Mouse (Mus musculus): ENCODE results near the gene Pdcd11. TPM values are rescaled to one million over a fixed set of nuclear protein-coding genes. Genes with fewer than 3 reads are reported as not detected.

The Pdcd11 gene
- polyA plus RNA-seq, 1 experiment from 2014 or later = 6.1 TPM

DNA sequence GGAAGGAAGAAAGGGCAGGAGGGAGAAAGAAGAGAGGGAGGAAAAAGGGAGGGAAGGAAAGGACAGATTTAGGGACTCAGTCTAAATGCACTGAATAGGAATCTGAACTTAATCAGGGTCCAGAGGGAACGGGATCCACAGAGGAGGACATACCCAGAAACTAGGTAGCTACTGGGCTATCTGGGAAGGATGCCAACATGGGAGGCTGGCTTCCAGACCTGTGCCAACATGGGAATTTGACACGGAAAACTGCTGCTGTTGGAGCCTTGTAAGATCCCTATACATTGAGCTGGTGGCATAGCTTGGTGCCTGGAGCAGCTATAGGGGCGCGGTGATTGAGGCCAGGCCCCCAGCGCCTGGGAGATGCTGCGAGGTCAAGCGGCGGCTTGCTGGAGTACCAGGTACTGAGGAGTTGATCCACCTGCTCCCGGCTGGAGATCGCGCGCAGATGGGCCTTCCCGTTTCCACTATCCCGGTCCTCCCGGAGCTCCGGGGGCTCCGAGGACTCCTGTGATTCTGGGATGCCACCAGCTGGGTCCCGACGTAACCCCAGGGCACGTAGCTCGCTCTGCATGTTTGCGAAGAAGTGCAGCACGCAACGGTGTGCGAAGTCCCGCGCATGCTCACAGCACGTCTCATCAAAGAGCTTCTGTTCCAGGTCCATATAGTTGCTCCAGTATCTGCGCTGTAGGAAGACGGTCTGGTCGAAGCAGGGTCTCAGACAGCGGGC lies 60.9 kb downstream of the Pdcd11 start:
- 21% methylated on average over 32 of the region's 32 CpGs for WGBS (ENCODE audit: insufficient replicate concordance)

DNA sequence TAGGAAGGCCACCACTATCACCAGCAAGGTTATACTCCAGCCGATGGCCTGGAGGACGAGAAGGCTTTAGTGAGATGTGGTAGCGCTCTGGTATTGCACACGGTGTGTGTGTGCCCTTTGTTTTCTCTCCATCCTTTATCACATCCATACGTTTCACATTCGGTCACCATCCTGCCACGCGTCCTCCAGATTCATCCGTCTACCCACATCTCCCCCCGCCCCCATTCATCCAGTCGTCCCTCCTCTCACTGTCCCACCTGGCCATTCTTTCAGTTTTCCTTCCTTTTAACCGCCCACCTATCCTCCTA lies 61.4 kb downstream of the Pdcd11 start:
- peak overlapping the region; percentile 62 for H3K4me2 ChIP-seq
- ATAC-seq (replicated peaks; ENCODE audit: insufficient number of reproducible peaks, low FRiP score, low TSS enrichment) = no peak
- no peaks in the 10 kb centered on the region for H3K9me3 ChIP-seq (replicated peaks; ENCODE audit: control insufficient read depth, low read length)
- H3K4me3 ChIP-seq (ENCODE audit: low read depth, low read length) = peak overlapping the region; percentile 32; the same call in 1 of the 2 replicates
- H3K27ac ChIP-seq (ENCODE audit: low read depth, low read length) = no peak overlapping the region
- H3K4me1 ChIP-seq (ENCODE audit: control insufficient read depth, insufficient read depth, low read length) = 0 out of 2 replicates have a peak, but pooled peaks cover 3% of the 10 kb centered on the region
- H3K27me3 ChIP-seq (ENCODE audit: control insufficient read depth, insufficient read depth, low read length) = peaks cover 3% of the 10 kb centered on the region
- WGBS (ENCODE audit: insufficient replicate concordance) = 58% methylated on average over 12 of the region's 12 CpGs
- no peak overlapping the region for H3K9ac ChIP-seq (ENCODE audit: low read depth, low read length)
- H3K36me3 ChIP-seq (ENCODE audit: control insufficient read depth, insufficient read depth, low read length) = no peaks in the 10 kb centered on the region

More for the DNA sequence above, 60.9 kb downstream of the Pdcd11 start:
- H3K4me3 ChIP-seq (ENCODE audit: low read depth, low read length) = peak overlapping the region; percentile 32
- H3K9ac ChIP-seq (ENCODE audit: low read depth, low read length) = peak overlapping the region; percentile 30; the same call in 1 of the 2 replicates
- 0 out of 2 replicates have a peak, but pooled peaks cover 3% of the 10 kb centered on the region for H3K4me1 ChIP-seq (ENCODE audit: control insufficient read depth, insufficient read depth, low read length)
- H3K36me3 ChIP-seq (ENCODE audit: control insufficient read depth, insufficient read depth, low read length) = no peaks in the 10 kb centered on the region
- ATAC-seq (replicated peaks; ENCODE audit: insufficient number of reproducible peaks, low FRiP score, low TSS enrichment) = no peak
- no peaks in the 10 kb centered on the region for H3K9me3 ChIP-seq (replicated peaks; ENCODE audit: control insufficient read depth, low read length)
- H3K4me2 ChIP-seq = peak overlapping the region; percentile 62
- no peak overlapping the region for H3K27ac ChIP-seq (ENCODE audit: low read depth, low read length)
- peaks cover 3% of the 10 kb centered on the region for H3K27me3 ChIP-seq (ENCODE audit: control insufficient read depth, insufficient read depth, low read length)

DNA sequence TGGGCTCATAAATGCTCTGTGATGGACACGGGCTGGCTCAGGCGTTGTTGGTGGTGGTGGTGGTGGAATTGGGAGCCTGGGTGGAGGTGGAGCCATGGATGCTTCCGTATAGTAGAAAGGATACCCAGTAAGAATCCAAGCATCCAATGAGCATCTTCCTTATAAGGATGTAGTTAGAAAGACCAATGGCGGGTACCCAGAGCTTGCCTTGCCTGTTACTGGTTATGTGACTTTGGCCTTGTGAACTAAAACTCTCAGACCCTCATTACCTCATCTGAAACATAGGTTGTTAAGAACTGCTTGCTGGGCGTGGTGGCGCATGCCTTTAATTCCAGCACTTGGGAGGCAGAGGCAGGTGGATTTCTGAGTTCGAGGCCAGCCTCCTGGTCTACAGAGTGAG lies 63.2 kb downstream of the Pdcd11 start:
- ATAC-seq (replicated peaks; ENCODE audit: insufficient number of reproducible peaks, low FRiP score, low TSS enrichment) = no peak
- H3K9ac ChIP-seq (ENCODE audit: low read depth, low read length) = no peak overlapping the region
- H3K27ac ChIP-seq (ENCODE audit: low read depth, low read length) = no peak overlapping the region
- no peaks in the 10 kb centered on the region for H3K9me3 ChIP-seq (replicated peaks; ENCODE audit: control insufficient read depth, low read length)
- no peak overlapping the region for H3K4me3 ChIP-seq (ENCODE audit: low read depth, low read length)
- whole genome bisulfite sequencing (ENCODE audit: insufficient replicate concordance) = 80% methylated on average over 7 of the region's 7 CpGs
- H3K27me3 ChIP-seq (ENCODE audit: control insufficient read depth, insufficient read depth, low read length) = peaks cover 3% of the 10 kb centered on the region
- H3K4me2 ChIP-seq = no peak overlapping the region
- no peaks in the 10 kb centered on the region for H3K36me3 ChIP-seq (ENCODE audit: control insufficient read depth, insufficient read depth, low read length)
- 0 out of 2 replicates have a peak, but pooled peaks cover 3% of the 10 kb centered on the region for H3K4me1 ChIP-seq (ENCODE audit: control insufficient read depth, insufficient read depth, low read length)

DNA sequence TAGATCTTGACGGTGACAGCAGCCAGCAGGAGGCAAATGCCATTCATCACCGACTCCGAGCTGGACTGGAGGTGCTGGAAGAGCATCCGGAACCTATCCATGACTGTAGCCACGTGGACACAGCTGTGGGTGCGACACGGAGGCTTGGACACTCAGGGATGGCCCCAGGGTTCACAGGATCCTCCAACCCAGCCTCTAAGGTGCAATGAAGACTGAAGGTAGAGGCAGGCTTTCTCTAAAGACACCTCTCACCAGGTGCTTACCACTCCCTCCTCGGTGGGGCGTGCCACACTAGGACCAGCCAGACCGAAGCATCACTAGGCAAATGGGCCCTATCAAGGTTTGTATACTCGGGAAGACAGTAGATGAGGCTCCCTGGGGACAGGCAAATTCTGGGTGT lies 67.1 kb downstream of the Pdcd11 start, which contains the start of gene Calhm3:
Gene Calhm3, minus strand, starts transcription at position 101 of the 400 bp plus-strand sequence.
- Histone ChIP-seq H3K36me3 (ENCODE audit: control insufficient read depth, insufficient read depth, low read length) (no peaks in the 10 kb centered on the region), H3K9me3 (replicated peaks; ENCODE audit: control insufficient read depth, low read length) (no peaks in the 10 kb centered on the region), H3K4me1 (ENCODE audit: control insufficient read depth, insufficient read depth, low read length) (no peaks in the 10 kb centered on the region), H3K27me3 (ENCODE audit: control insufficient read depth, insufficient read depth, low read length) (no peaks in the 10 kb centered on the region), H3K4me3 (ENCODE audit: low read depth, low read length) (no peak within 1 kb of the TSS), H3K27ac (ENCODE audit: low read depth, low read length) (no peak within 1 kb of the TSS), H3K9ac (ENCODE audit: low read depth, low read length) (no peak within 1 kb of the TSS), H3K4me2 (no peak within 1 kb of the TSS)
- WGBS (ENCODE audit: insufficient replicate concordance) = 71% methylated on average over 11 of the region's 11 CpGs
- no peak for ATAC-seq (replicated peaks; ENCODE audit: insufficient number of reproducible peaks, low FRiP score, low TSS enrichment)

DNA sequence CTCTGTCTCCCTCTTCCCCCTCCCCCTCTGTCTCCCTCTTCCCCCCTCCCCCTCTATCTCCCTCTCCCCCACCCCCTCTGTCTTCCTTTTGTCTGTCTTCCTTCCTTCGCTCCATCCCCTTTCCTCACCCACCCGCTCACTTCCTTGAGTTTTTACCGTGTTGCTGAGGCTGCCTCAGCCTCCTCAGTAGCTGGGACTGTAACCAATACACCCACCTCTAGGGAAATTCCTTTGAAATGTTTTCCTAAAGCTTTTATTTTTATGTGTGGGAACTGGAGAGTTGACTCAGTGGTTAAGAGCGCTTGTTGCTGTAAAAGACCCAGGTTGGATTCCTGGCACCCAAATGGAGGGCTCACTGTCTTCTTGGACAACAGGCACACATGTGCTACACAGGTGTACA lies 71.1 kb downstream of the Pdcd11 start:
- Histone ChIP-seq H3K4me3 (ENCODE audit: low read depth, low read length) (no peak overlapping the region), H3K4me1 (ENCODE audit: control insufficient read depth, insufficient read depth, low read length) (no peaks in the 10 kb centered on the region), H3K27me3 (ENCODE audit: control insufficient read depth, insufficient read depth, low read length) (no peaks in the 10 kb centered on the region), H3K36me3 (ENCODE audit: control insufficient read depth, insufficient read depth, low read length) (no peaks in the 10 kb centered on the region), H3K27ac (ENCODE audit: low read depth, low read length) (no peak overlapping the region), H3K9me3 (replicated peaks; ENCODE audit: control insufficient read depth, low read length) (no peaks in the 10 kb centered on the region), H3K9ac (ENCODE audit: low read depth, low read length) (no peak overlapping the region), H3K4me2 (no peak overlapping the region)
- ATAC-seq (replicated peaks; ENCODE audit: insufficient number of reproducible peaks, low FRiP score, low TSS enrichment) = no peak
- 61% methylated on average over 4 of the region's 4 CpGs for WGBS (ENCODE audit: insufficient replicate concordance)

GRCm38 (mm10) chr19:47163176-47163744 lies 72.7 kb downstream of the Pdcd11 start:
- no peak overlapping the region for H3K27ac ChIP-seq (ENCODE audit: low read depth, low read length)
- no peak overlapping the region for H3K4me2 ChIP-seq
- H3K36me3 ChIP-seq (ENCODE audit: control insufficient read depth, insufficient read depth, low read length) = no peaks in the 10 kb centered on the region
- H3K9me3 ChIP-seq (replicated peaks; ENCODE audit: control insufficient read depth, low read length) = no peaks in the 10 kb centered on the region
- ATAC-seq (replicated peaks; ENCODE audit: insufficient number of reproducible peaks, low FRiP score, low TSS enrichment) = no peak
- no peaks in the 10 kb centered on the region for H3K27me3 ChIP-seq (ENCODE audit: control insufficient read depth, insufficient read depth, low read length)
- H3K4me1 ChIP-seq (ENCODE audit: control insufficient read depth, insufficient read depth, low read length) = no peaks in the 10 kb centered on the region
- H3K9ac ChIP-seq (ENCODE audit: low read depth, low read length) = no peak overlapping the region
- WGBS (ENCODE audit: insufficient replicate concordance) = 94% methylated on average over 6 of the region's 6 CpGs
- H3K4me3 ChIP-seq (ENCODE audit: low read depth, low read length) = no peak overlapping the region

GRCm38 (mm10) chr19:47166758-47167157 lies 76.2 kb downstream of the Pdcd11 start:
- Histone ChIP-seq H3K27ac (ENCODE audit: low read depth, low read length) (no peak overlapping the region), H3K9me3 (replicated peaks; ENCODE audit: control insufficient read depth, low read length) (no peaks in the 10 kb centered on the region), H3K36me3 (ENCODE audit: control insufficient read depth, insufficient read depth, low read length) (no peaks in the 10 kb centered on the region), H3K9ac (ENCODE audit: low read depth, low read length) (no peak overlapping the region), H3K4me3 (ENCODE audit: low read depth, low read length) (no peak overlapping the region), H3K27me3 (ENCODE audit: control insufficient read depth, insufficient read depth, low read length) (no peaks in the 10 kb centered on the region), H3K4me2 (no peak overlapping the region), H3K4me1 (ENCODE audit: control insufficient read depth, insufficient read depth, low read length) (peaks cover 4% of the 10 kb centered on the region; the same call in 1 of the 2 replicates)
- 40% methylated on average over 3 of the region's 3 CpGs for WGBS (ENCODE audit: insufficient replicate concordance)
- ATAC-seq (replicated peaks; ENCODE audit: insufficient number of reproducible peaks, low FRiP score, low TSS enrichment) = no peak

DNA sequence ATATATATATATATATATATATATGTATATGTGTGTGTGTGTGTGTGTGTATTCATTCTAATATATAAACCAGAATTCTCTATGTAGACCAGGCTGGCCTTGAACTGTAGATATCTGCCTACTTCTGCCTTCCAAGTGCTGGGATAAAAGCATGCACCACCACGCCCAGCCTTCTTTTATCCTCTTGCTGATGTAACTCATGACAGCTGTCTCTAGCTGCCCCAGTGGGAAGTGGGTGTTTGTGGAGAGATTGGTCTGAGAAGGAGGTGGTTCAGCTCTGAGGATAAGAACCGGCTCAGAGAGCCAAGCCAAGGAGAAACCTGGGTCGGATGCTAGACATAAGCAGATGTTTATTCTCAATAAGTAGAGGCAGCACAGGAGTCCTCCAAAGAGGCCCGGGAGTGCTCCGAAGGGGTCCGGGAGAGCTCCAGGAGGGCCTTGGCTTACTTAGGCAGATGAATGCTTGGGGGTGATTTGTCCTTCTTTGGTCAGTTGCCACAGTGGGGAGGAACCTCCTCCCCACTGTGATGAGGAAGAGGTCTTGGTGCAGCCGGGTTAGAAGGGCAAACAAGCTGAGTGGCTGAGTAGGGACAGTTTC lies 77.1 kb downstream of the Pdcd11 start:
- no peak overlapping the region for H3K9ac ChIP-seq (ENCODE audit: low read depth, low read length)
- H3K9me3 ChIP-seq (replicated peaks; ENCODE audit: control insufficient read depth, low read length) = no peaks in the 10 kb centered on the region
- 41% methylated on average over 7 of the region's 7 CpGs for WGBS (ENCODE audit: insufficient replicate concordance)
- no peak for ATAC-seq (replicated peaks; ENCODE audit: insufficient number of reproducible peaks, low FRiP score, low TSS enrichment)
- H3K4me3 ChIP-seq (ENCODE audit: low read depth, low read length) = peak overlapping the region; percentile 21; the same call in 1 of the 2 replicates
- H3K4me1 ChIP-seq (ENCODE audit: control insufficient read depth, insufficient read depth, low read length) = peaks cover 4% of the 10 kb centered on the region; the same call in 1 of the 2 replicates
- peak overlapping the region; percentile 65 for H3K4me2 ChIP-seq
- no peaks in the 10 kb centered on the region for H3K36me3 ChIP-seq (ENCODE audit: control insufficient read depth, insufficient read depth, low read length)
- H3K27ac ChIP-seq (ENCODE audit: low read depth, low read length) = no peak overlapping the region
- no peaks in the 10 kb centered on the region for H3K27me3 ChIP-seq (ENCODE audit: control insufficient read depth, insufficient read depth, low read length)

All from heart, embryonic 11.5 days (tissue).